Mouse (Mus musculus) forebrain, embryonic 13.5 days (tissue): ENCODE measurements at regions not wholly inside any gene's neighbourhood (a gene's known extent, or its start where the extent isn't known, plus 50 kb on each side); places are given as distances from the start of the nearest gene placed in this dataset.

Experiments
- ATAC-seq: fragments of 200-750 bp; cut with Nextera tagmentation; 2 replicates; pipeline ENCODE4 v1.8.0; 2017
- H3K27ac ChIP-seq: fragments of 300-500 bp; sonication (generic); 2 replicates; pipeline ENCODE4 v1.5.1; 2015; ENCODE audit warnings: inconsistent platforms, mild to moderate bottlenecking, moderate library complexity
- H3K27me3 ChIP-seq: fragments of 300-500 bp; sonication (generic); 2 replicates; pipeline ENCODE4 v1.6.1; 2015; ENCODE audit warnings: mild to moderate bottlenecking, inconsistent platforms
- H3K36me3 ChIP-seq: fragments of 300-500 bp; sonication (generic); 2 replicates; pipeline ENCODE4 v1.6.1; 2015; ENCODE audit warnings: mild to moderate bottlenecking, inconsistent platforms; ENCODE audit not compliant: poor library complexity, severe bottlenecking
- H3K4me1 ChIP-seq: fragments of 300-500 bp; sonication (generic); 2 replicates; pipeline ENCODE4 v1.6.1; 2015; ENCODE audit warnings: inconsistent platforms
- H3K4me2 ChIP-seq: fragments of 300-500 bp; sonication (generic); 2 replicates; pipeline ENCODE4 v1.6.1; 2015; ENCODE audit warnings: inconsistent platforms, mild to moderate bottlenecking, moderate library complexity
- H3K4me3 ChIP-seq: fragments of 300-500 bp; sonication (generic); 2 replicates; pipeline ENCODE4 v1.5.1; 2015; ENCODE audit warnings: mild to moderate bottlenecking, inconsistent platforms
- H3K9ac ChIP-seq: fragments of 300-500 bp; sonication (generic); 2 replicates; pipeline ENCODE4 v1.6.1; 2015; ENCODE audit warnings: mild to moderate bottlenecking, inconsistent platforms
- H3K9me3 ChIP-seq: fragments of 300-500 bp; sonication (generic); replicated peaks from 2 replicates; pipeline ENCODE4 v1.6.1; 2016; ENCODE audit warnings: inconsistent platforms
- WGBS: fragments of 180-500 bp; shearing (Covaris S2); methylation state at CpG from one replicate; pipeline ENCODE4 v1.1.7; 2015; 5-methylcytosine and 5-hydroxymethylcytosine counted together

GRCm38 (mm10) chr10:72573991-72574652 is 80.5 kb upstream of the Zwint start:
- no peaks in the 10 kb centered on the region for H3K36me3 ChIP-seq
- H3K27ac ChIP-seq = no peak overlapping the region
- 73% methylated on average over 9 of the region's 9 CpGs for WGBS
- ATAC-seq = no peak
- no peak overlapping the region for H3K9ac ChIP-seq
- no peaks in the 10 kb centered on the region for H3K9me3 ChIP-seq
- H3K27me3 ChIP-seq = no peaks in the 10 kb centered on the region
- H3K4me1 ChIP-seq = 0 out of 2 replicates have a peak, but pooled peaks cover 5% of the 10 kb centered on the region
- no peak overlapping the region for H3K4me2 ChIP-seq
- H3K4me3 ChIP-seq = no peak overlapping the region

GRCm38 (mm10) chr10:72577713-72578112 is 76.9 kb upstream of the Zwint start:
- Histone ChIP-seq H3K36me3 (no peaks in the 10 kb centered on the region), H3K27ac (no peak overlapping the region), H3K9me3 (no peaks in the 10 kb centered on the region), H3K27me3 (no peaks in the 10 kb centered on the region), H3K4me3 (no peak overlapping the region), H3K4me1 (0 out of 2 replicates have a peak, but pooled peaks cover 5% of the 10 kb centered on the region), H3K4me2 (no peak overlapping the region), H3K9ac (no peak overlapping the region)
- ATAC-seq = no peak
- 90% methylated on average over 3 of the region's 3 CpGs for WGBS

GRCm38 (mm10) chr10:72578501-72578900 is 76.1 kb upstream of the Zwint start:
- 57% methylated on average over 7 of the region's 7 CpGs for WGBS
- H3K4me2 ChIP-seq = no peak overlapping the region
- H3K4me3 ChIP-seq = no peak overlapping the region
- no peak overlapping the region for H3K27ac ChIP-seq
- no peaks in the 10 kb centered on the region for H3K36me3 ChIP-seq
- H3K27me3 ChIP-seq = no peaks in the 10 kb centered on the region
- H3K4me1 ChIP-seq = 0 out of 2 replicates have a peak, but pooled peaks cover 5% of the 10 kb centered on the region
- no peak overlapping the region for H3K9ac ChIP-seq
- no peaks in the 10 kb centered on the region for H3K9me3 ChIP-seq
- no peak for ATAC-seq

- no peak overlapping the region for H3K4me2 ChIP-seq
- no peaks in the 10 kb centered on the region for H3K36me3 ChIP-seq
- H3K9ac ChIP-seq = no peak overlapping the region
- 85% methylated on average over 4 of the region's 4 CpGs for WGBS
- ATAC-seq = no peak
- H3K27ac ChIP-seq = no peak overlapping the region
- H3K27me3 ChIP-seq = no peaks in the 10 kb centered on the region
- no peak overlapping the region for H3K4me3 ChIP-seq
- no peaks in the 10 kb centered on the region for H3K9me3 ChIP-seq
- 0 out of 2 replicates have a peak, but pooled peaks cover 5% of the 10 kb centered on the region for H3K4me1 ChIP-seq
Measured at GRCm38 (mm10) chr10:72581311-72581710, 73.3 kb upstream of the Zwint start.

GRCm38 (mm10) chr10:72588561-72588960 is 66.1 kb upstream of the Zwint start:
- WGBS = 90% methylated on average over 4 of the region's 4 CpGs
- no peak overlapping the region for H3K9ac ChIP-seq
- no peak overlapping the region for H3K27ac ChIP-seq
- ATAC-seq = no peak
- no peaks in the 10 kb centered on the region for H3K27me3 ChIP-seq
- no peaks in the 10 kb centered on the region for H3K4me1 ChIP-seq
- no peaks in the 10 kb centered on the region for H3K9me3 ChIP-seq
- no peaks in the 10 kb centered on the region for H3K36me3 ChIP-seq
- H3K4me3 ChIP-seq = no peak overlapping the region
- H3K4me2 ChIP-seq = no peak overlapping the region

- WGBS = 96% methylated on average over 1 of the region's 1 CpGs
- Histone ChIP-seq H3K4me1 (no peaks in the 10 kb centered on the region), H3K9me3 (no peaks in the 10 kb centered on the region), H3K36me3 (no peaks in the 10 kb centered on the region), H3K27me3 (no peaks in the 10 kb centered on the region), H3K4me2 (no peak overlapping the region), H3K4me3 (no peak overlapping the region), H3K9ac (no peak overlapping the region), H3K27ac (no peak overlapping the region)
- no peak for ATAC-seq
Measured at GRCm38 (mm10) chr10:72593049-72593448, 61.6 kb upstream of the Zwint start.
